Mouse (Mus musculus): ENCODE data around the gene Foxn4.
A peak's percentile ranks its signal among the peaks of the same experiment; 100 is the strongest.

Foxn4 gene

DNA sequence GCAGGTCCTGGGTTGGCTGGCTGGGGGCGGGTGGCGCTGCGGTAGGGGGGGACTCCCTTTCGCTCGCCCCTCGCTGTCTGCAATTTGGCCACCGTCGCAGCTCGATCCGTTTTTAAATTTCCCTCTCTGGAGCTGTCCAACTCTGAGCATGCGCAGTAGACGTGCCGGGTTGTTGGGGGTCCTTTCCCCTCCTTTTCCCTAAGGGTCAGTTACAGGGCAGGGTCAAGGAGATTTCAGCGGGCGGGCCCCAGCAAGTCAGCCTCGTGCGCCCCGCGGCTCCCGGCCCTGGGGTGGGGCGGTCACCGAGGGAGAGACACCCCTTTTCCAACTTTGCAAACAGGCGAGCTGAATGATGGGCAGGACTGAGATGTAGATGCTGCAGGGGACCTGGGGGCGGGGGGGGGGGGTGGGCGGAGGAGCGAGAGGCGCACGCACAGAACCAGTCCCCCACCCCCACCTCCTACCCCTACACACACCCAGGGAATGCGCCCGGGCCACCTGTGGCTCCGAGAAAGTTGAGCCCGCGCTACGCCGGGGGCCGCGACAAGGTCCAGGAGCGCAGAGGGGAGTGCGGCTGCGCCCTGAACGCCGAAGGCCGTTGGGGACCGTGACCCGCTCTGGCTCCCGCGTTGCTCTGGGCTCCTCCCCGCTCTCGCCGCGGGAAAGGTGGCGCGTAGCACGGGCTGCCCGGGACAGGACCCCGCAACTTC lies at the start of gene Foxn4:
Gene Foxn4 (minus strand): TSS at position 115 of the 710 bp plus-strand sequence.
- DNase-seq (ENCODE audit: low spot score in 2 of 2), result no peak

DNA sequence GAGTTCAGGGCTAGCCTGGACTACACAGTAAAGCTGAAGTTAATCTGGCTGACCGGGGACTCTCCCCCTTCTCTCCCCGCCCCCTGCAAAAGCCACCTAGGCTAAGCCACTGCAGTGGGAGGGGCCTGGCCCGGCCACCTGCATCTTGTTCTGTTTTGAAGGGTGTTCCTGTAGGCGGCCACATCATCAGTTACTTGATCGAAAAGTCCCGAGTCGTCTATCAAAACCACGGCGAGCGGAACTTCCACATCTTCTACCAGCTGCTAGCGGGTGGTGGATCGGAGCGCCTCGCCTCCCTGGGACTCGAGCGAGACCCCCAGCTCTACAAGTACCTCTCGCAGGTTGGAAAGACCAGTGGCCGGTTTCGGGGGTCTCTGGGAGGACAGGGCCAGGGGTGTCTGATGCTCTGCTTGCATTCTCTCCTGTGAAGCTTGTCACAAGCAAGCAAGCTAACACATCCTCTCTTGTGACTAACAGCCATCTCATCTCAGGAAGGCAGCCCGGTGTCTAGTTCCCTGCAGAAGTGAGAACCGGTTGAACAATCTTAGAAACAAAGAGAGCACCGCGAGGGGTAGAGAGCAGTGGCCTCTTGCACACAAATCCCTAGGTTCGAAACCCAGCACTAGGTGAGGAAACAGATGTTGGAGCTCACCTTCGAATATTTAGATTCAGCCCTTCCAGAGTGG lies 49.6 kb upstream of the Foxn4 start:
- peak; percentile 75 to 83 for DNase-seq (ENCODE audit: low spot score in 2 of 2)

DNA sequence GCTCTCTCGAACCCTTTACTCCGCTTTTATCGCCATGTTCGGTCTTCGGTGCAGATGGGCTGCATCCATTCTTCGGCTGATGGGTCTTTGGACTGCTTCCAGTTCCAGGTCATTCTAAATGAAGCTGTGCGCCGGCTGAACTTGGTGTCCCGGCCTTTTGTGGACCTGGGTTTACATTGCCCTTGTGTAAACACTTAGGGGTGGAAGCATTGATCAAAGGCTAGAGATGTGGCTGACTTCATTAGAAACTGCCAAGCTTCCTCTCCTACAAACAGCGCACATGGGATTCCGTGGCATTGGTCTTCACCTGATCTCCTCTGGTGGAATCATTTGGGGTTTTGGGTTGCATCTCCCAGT lies 36.1 kb upstream of the Foxn4 start:
- DNase-seq (ENCODE audit: low spot score in 2 of 2), result no peak

DNA sequence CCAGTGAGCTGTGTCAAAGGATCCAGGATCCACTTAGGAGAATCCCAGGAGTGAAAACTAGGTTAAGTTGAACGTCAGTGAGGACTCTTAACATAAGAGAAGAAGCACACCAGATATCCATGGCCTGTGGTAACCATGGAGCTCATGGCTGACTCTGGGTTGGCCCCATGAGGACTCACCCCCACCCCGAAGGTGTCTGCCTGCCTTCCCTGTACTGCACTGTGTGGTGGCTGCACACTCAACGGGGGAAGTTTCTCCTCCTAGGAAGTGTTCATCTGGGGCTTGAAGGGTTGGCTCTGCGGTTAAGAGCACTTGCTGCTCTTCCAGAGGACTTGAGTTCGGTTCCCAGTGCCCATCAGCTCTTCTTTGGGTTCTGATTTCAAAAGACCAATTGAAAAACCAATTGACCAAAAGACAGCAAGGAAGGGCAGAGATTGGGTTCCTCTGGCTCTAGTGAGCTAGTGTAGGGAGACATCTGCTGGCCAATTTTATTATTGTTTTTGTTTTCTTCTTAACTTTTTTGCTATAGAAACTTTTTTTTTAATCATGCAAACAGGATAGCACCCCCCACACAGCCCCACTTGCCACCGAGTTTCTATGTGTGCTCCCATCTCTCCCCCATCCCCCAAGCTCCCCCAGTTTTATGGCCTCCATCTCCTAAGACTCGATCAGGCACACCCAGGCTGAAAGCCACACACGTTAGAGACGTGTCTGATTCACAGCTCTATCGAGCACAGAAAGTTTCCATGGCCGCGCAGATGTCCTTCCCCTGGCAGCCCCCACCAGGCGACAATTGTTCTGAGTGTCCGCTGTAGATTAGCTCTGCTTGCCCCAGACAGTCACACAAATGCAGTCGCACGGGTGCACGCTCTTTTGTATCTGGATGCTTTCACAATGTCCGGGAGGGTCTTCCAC lies 35.4 kb upstream of the Foxn4 start:
- peak in 1 of 2 experiments; percentile 11 for DNase-seq (ENCODE audit: low spot score in 2 of 2)

DNA sequence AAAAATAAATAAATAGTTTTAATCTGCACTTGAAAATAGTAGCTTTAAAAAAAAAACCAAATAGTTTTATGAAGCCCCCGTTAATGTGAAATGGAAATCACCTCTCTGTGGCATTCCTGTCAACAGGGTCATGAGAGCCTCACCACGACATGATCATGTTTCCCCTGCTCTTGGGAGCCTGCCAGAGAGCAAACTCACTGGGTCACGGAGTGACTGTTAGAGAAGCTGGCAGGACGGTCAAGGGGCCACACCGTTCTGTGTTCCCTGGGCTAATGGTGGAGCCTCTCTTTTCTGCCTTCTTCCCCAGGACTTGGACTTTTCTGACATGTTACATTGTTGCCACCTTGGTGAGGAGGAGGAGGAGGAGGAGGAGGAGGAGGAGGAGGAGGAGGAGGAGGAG lies 32.9 kb upstream of the Foxn4 start:
- DNase-seq (ENCODE audit: low spot score in 2 of 2), result no peak

DNA sequence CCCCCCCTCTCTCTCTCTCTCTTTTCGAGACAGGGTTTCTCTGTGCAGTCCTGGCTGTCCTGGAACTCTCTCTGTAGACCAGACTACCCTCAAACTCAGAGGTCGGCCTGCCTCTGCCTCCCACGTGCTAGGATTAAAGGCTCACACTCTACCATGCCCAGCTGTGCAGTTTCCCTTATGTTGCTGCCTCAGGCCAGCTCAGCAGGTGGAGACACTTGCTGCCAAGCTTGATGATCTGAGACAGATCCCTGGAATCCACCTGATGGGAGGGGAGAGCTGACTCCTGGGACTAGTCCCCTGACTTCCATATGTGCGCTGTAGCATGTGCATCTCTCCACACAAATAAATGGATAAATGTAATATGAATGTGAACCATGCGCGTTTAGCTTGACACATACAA lies 29.6 kb upstream of the Foxn4 start:
- no peak for DNase-seq (ENCODE audit: low spot score in 2 of 2)

DNA sequence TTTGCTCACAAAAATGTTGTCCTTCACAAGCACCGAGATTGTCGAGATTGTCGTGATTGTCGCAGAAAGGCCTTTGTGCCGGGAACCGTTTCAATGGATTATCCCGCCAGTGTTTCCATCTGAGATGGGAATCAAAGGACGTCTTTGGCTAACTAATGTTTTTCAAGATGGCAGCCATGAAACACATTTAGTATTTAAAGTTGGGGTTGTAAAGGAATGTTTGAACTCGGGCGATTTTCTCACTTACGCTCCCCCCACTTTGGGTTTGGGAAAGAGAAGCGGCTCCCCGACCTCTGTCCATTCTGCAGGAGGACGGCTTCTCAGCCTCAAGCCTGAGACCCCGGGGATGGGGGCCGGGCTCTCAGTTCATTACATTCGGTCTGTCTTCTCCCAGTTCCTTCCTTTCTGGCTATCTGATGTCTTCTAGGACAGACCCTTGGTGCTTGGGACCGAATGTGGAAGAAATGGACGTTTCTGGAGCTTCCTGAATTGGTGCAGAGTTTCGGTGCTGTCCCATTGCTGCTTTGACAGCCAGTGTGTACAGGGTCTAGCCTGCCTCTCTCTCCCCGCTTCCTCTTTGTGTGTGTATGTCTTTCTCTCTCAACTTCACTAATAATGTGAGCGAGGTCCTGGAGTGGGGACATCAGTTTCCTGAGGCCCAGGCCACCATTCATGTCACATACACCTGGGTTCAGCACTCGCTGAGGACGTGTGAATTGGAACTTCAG lies 26.4 kb upstream of the Foxn4 start:
- no peak for DNase-seq (ENCODE audit: low spot score in 2 of 2)

DNA sequence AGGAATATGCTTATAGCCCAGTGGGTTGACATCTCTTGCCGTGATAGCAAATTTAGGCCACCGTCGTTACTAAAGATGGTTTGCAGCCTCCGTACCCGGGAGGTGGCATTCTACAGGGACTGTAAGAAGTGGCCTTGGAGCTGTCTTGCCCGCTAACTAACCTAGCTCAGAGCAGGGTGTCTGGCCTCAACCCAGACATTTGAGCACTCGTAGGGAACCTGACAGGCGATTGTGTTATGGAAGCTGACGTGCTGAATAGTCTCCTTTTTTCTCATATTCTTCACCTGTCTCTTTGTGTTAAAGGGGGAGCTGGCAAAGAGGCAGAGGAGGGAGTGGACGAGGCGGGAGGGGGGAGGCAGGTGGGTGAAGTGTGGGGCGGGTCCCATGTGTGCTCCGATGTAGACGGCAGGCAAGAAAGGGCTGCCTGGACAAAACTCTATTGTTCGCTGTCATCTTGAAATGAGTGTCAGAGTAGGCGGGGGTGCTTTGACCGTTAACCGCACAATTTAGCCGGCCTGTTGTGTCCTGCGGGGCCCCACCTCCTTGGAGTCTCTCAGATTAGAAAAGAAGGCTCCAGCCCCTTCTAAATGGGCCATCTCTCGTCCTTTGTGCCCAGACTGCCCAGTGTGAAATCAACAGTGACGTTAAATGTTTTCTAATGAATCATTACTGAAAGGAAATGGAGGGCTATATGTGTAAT lies 25.7 kb upstream of the Foxn4 start:
- DNase-seq (ENCODE audit: low spot score in 2 of 2), result no peak

DNA sequence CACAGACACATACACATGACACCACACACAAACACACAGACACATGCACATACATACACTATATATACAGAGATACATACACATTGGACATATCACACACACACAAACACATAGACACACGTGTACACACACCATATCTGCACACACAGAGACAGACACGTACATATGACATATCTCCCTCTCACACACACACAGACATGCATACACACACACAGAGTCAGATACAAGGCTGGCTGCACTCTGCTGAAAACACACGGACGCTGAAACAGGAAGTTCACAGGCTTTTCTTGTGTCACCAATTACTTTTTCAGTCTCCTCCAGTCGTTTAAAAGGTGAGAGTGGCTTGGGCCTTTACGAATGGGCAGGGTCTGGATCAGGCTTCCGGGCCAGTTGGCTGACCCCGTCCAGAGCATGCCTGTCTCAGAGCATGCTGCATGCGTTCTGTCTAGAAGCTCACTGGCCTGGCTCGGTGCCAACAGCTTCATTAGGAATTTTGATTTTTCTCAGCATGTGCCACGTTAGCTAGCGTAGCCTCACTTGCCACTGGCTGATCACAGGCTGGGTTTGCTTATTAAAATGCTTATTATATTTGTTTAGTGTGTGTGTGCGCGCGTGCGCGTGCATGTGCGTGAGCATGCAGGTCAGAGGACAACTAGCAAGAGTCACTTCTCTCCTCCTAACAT lies 24.7 kb upstream of the Foxn4 start:
- DNase-seq (ENCODE audit: low spot score in 2 of 2), result no peak

DNA sequence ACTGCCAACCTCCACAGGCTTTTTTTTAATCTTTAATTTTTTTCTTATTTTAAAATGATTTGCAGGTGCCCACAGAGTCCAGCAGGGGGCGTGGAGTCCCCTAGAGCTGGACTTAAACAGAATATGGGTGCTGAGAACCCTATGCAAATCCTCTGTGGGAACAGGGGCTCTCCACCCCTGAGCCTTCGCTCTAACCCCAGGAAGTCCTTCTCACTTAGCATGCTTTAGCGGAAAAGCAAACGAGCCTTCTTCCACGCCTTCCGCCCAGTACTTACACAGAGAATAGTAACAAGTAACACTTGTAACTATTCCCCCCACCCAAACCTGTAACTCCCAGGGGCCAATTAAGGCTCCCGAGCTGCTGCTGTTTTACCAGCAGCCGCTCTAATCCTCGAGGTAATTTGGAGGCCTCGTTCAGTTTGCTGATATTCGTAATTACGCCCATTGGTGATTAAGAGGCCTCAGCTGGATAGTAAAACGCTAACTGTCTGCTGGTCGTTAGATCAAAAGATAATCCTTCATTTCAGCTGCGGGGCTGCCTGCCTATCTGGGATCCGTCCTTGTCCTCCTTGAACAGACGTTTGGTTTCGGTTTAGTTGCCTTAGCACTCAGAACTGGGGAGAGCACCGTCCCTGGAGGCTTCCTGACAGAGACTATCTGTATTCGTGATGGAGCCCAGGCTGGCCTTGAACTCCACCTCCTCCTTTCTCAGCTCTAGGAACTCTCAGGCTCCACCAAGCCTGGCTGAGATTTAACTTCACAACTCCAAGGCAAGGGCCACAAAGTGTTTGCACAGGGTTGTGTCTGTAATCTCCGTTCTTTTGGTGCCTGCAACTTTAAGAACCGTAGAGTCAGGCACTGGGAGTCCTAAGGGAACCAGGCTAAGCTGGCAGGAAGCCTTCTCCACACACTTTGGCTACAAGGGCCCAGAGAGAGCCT lies 23.4 kb upstream of the Foxn4 start:
- no peak for DNase-seq (ENCODE audit: low spot score in 2 of 2)

DNA sequence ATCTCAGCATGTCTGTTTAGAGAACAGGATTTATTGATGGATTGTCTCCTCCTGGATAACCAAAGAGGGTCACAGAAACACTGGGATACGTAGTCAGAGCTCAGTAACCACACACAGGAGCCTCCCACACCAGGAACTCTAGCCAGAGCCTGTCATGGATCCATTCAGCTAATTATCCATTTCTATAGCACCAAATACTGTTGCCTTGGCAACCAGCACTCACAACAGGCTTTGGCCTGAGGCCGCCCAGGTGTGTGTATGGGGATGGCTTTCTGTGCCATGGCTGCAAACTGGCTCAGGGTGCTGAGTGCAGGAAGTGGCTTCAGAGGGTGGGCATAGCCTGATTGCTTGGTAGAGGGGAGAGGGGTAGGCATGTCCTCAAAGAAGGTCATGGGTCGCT lies 16.4 kb upstream of the Foxn4 start:
- no peak for DNase-seq (ENCODE audit: low spot score in 2 of 2)

DNA sequence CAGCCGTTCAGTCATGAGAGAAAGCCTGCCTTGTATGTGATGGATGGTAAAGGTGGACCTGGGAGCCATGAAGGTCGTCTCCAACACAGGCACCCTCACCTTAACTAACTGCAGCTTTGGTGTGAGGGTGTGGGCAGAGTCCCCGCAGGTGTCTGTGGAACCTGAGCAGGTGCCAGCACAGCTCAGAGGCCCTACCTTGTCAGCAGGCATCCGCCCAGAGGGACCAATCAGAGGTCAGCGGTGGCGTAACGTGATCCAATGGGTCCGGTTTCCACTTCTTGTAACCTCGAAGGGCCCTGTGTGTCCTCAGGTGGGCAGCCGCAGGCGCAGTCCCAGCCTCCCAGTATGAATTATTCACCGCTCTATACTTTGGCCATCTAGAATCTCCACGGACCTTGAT lies 15.3 kb upstream of the Foxn4 start, which contains the start of gene Myo1h:
Gene Myo1h (plus strand): TSS at position 293 of the 400 bp plus-strand sequence.
- DNase-seq (ENCODE audit: low spot score in 2 of 2), result no peak

DNA sequence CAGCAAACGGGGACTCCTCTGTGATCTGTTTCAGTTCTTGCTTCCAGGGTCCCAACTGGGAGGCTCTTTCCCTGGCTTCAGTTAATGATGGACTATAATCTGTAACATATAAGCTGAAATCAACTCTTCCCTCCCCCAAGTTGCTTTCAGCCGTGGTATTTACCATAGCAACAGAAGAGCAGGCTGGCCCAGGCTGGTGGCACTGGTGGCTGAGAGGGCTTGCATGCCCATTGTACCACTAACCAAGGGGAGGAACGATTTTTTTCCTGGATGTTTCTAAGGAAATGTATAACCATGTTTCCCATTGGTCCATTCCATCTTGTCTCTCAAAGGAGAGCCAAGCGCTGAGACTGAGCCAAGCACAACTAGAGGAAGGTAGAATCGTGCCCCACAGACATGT lies 14.8 kb upstream of the Foxn4 start:
- no peak for DNase-seq (ENCODE audit: low spot score in 2 of 2)

DNA sequence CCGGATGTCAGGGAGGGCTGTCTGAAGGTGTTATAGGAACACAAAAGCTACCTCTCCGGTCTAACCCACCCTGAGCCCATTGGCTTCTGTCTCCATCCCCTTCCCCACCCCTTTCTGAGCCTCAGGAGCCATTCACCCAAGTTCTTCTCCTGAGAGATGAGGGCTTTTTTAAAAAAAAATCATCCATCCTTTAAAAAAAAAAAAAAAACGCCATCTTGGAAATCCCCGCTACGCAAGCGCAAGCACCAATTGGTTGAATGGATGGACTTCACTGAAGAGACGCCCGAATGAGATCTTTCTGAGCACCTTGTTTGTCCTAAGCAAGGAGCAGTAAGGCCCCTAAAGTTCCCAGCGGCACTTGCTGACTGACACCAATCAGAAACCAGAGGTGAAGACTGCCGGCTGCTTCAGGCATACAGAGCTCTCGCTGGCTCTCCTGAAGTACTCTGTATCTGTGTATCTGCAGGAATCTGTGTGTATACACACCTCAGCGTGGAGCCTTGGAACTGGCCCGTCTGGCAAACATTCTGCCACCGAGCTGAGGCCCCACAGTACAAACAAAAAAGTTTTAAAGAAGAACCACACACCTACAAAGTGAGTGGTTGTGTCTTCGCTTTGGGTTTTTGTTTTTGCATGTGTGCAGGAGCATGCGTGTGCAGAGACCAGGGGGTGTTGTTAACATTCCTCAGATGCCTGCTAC lies 13.4 kb upstream of the Foxn4 start:
- DNase-seq (ENCODE audit: low spot score in 2 of 2), result no peak

DNA sequence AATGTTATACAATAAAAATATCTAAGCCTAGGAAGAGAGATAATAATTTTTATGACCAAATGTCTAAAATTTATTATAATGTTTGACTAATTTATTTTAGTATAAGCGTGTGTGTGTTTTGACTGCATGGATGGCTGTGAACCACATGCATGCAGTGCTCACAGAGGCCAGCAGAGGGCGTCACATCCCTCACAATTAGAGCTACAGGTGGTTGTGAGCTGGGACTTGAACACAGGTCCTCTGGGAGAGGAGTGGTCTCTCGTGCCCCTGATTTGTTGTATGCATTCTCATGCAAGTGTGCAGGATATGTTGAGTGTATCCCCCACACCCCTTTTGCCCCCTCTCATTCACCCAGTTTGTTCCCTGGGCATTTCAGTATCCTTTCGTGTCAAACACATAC lies 12.5 kb upstream of the Foxn4 start:
- DNase-seq (ENCODE audit: low spot score in 2 of 2), result no peak

DNA sequence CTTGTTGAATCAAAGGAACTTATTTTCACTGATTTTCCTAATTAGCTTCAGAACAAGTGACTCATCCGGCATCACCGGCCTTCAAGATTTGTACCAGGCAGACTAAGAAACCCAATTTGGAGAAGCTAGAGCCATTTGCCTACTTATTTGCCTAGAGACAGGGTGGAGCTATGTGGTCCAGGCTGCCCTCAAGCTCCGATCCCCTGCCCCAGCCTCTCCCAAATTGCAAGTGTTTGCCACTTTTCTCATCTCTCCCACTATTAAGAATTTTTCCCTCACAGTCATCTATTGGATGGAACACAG lies 11.7 kb upstream of the Foxn4 start:
- DNase-seq (ENCODE audit: low spot score in 2 of 2), result no peak

DNA sequence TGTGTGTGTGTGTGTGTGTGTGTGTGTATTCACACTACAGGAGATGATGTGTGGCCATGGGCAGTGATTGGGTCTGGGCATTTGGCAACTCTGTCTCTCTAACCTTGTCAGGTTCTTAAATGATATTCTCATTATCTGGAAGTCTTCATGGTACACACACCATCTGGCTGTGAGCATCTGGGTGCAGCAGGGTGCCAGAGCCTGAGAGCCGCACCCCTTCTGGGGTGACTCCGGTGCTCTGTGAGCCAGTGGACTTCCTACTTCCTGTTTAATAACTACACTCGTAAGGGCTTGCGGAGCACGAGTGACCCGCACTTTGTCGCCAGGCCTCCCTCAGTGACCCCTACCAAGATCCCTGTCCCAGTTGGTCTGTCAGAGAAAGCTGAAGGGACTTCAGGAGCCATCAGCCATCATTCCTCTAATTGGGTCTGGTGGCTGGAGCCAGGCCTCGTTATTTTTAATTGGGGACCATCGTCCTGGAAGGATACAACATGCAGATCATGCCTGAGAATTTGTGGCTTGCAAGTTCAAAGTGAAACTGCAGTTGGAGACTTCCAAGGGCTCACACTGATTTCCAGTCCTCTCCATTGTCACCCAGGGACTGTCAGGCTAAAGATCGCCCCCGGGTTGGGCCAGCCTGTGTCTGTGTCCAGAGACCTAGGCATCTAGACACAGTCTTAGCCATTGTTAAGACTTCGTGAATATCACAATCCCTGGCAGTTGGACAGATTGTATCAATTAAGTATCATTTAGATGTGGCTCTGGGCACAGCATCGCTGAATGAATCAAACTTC lies 11.2 kb upstream of the Foxn4 start:
- no peak for DNase-seq (ENCODE audit: low spot score in 2 of 2)

DNA sequence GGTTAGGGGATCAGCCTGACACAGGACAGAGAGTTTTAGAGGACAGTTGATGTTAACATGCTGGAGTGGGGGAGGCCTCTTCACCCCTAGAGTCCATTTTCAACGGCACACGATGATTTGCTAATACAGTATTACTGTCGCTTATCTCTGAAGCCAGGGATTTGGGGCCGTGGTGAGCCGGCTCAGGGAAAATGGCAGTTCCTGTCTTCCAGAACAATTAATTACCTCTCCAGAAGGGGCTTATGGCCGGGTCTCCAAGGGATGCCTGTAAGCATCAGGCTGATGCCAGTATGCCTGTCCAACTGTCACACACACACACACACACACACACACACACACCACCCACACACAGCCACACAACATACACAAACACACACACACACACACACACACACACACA lies 8.7 kb upstream of the Foxn4 start:
- DNase-seq (ENCODE audit: low spot score in 2 of 2), result no peak
